ENCODE assay signal across 9 mouse cellular contexts in the genomic region with DNA sequence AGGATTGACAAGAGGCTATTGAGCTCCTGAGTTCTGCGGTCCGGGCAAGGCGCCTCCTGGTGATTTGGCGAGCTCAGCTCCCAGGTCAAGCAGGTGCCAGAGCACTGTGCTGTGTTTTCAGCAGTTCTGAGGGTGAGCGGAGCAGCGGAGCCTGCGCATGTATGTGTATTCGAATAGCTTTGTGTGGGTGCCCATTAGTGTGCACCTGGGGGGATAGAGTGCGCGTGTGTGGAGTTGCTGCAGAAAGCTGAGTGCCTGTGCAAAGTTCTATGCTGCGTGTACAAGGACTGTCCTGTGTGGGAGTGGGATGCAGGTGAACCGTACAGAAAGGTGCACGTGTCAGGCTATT. TPM values are rescaled to one million over a fixed set of nuclear protein-coding genes. Genes with fewer than 3 reads are reported as not detected.
DNase-seq lines count a peak whose midpoint lies in the region; ATAC-seq and TF ChIP-seq lines count a peak whose summit lies in the region.
"Had no signal": no experiment of that assay in that cellular context is flagged by ENCODE, and none has a peak within 500 bp of the region (broad histone marks: within the 10 kb centered on the region; RNA-seq: fewer than 3 reads in every experiment).

TSS of gene Sec14l5 (plus strand) at position 73 of the 349 bp plus-strand sequence.

- no peak for DNase-seq in heart, adult 11 months
- DNase-seq in G1E (ENCODE audit: low spot score) (no peak), MN1 (ENCODE audit: low spot score) (no peak)
- no peak for DNase-seq in liver, postnatal 0 days
- no peak for DNase-seq in spleen, postnatal 36 days (ENCODE audit: low spot score in 2 of 2)
- DNase-seq in c-Kit-positive CD71-positive TER-119-positive erythroid progenitor cells, embryonic 14.5 days (ENCODE audit: low spot score), result no peak

- H3K27ac ChIP-seq in heart, embryonic 16.5 days (ENCODE audit: low read length), result no peak within 1 kb of the TSS
- no peak within 1 kb of the TSS for H3K27ac ChIP-seq in forebrain, embryonic 15.5 days (replicated peaks)
- H3K27ac ChIP-seq in liver, postnatal 0 days (ENCODE audit: low read depth), result no peak within 1 kb of the TSS

- 16% methylated on average over 13 of the region's 13 CpGs for WGBS in heart, embryonic 16.5 days
- WGBS in forebrain, embryonic 15.5 days, result 10% methylated on average over 13 of the region's 13 CpGs
- WGBS in liver, postnatal 0 days (ENCODE audit: insufficient replicate concordance), result 16% methylated on average over 13 of the region's 13 CpGs

- ATAC-seq in heart, embryonic 16.5 days (replicated peaks; ENCODE audit: extremely low read depth, insufficient read depth, low FRiP score), result peak; percentile 11; the same call in 1 of the 2 replicates
- no peak for ATAC-seq in G1E (ENCODE audit: extremely low read depth, insufficient number of reproducible peaks, low FRiP score, poor library complexity, severe bottlenecking)
- ATAC-seq in forebrain, embryonic 15.5 days (replicated peaks), result no peak; the same call in 1 of the 2 replicates
- ATAC-seq in liver, postnatal 0 days, result peak; percentile 48

- H3K9me3 ChIP-seq in heart, embryonic 16.5 days (replicated peaks; ENCODE audit: control insufficient read depth, low read length), result no peaks in the 10 kb centered on the region
- no peaks in the 10 kb centered on the region for H3K9me3 ChIP-seq in G1E (replicated peaks)
- no peaks in the 10 kb centered on the region for H3K9me3 ChIP-seq in forebrain, embryonic 15.5 days
- H3K9me3 ChIP-seq in liver, postnatal 0 days (ENCODE audit: low read length), result no peaks in the 10 kb centered on the region

- TF ChIP-seq EP300 in liver, postnatal 0 days (IDR thresholded peaks at IDR 0.05; ENCODE audit: low read depth), result no peak

- peak within 1 kb of the TSS; percentile 75 for H3K4me2 ChIP-seq in heart, embryonic 16.5 days (ENCODE audit: low read depth, low read length)
- H3K4me2 ChIP-seq in forebrain, embryonic 15.5 days (replicated peaks), result peak within 1 kb of the TSS; percentile 72
- peak within 1 kb of the TSS; percentile 63 for H3K4me2 ChIP-seq in liver, postnatal 0 days (ENCODE audit: low read depth, low read length)

- H3K4me3 ChIP-seq in heart, embryonic 16.5 days (ENCODE audit: low read length), result peak within 1 kb of the TSS; percentile 48
- H3K4me3 ChIP-seq in G1E (ENCODE audit: low read depth, low read length), result peak within 1 kb of the TSS; percentile 42; the same call in 1 of the 2 replicates
- peak within 1 kb of the TSS; percentile 39 for H3K4me3 ChIP-seq in forebrain, embryonic 15.5 days
- 0 out of 2 replicates have a peak within 1 kb of the TSS, but pooled peaks have one; percentile 17 for H3K4me3 ChIP-seq in liver, postnatal 0 days (ENCODE audit: low read depth, low read length)

- peaks cover 9% of the 10 kb centered on the region for H3K4me1 ChIP-seq in heart, embryonic 16.5 days (ENCODE audit: control insufficient read depth, insufficient read depth, low read length)
- peaks cover 14% of the 10 kb centered on the region for H3K4me1 ChIP-seq in G1E (ENCODE audit: insufficient read depth, low read depth, low read length)
- H3K4me1 ChIP-seq in forebrain, embryonic 15.5 days, result peaks cover 16% of the 10 kb centered on the region
- H3K4me1 ChIP-seq in liver, postnatal 0 days (ENCODE audit: insufficient read depth), result peaks cover 9% of the 10 kb centered on the region

- H3K9ac ChIP-seq in heart, embryonic 16.5 days (ENCODE audit: low read length), result no peak within 1 kb of the TSS
- peak within 1 kb of the TSS; percentile 33 for H3K9ac ChIP-seq in forebrain, embryonic 15.5 days (replicated peaks)
- H3K9ac ChIP-seq in liver, postnatal 0 days (replicated peaks), result no peak within 1 kb of the TSS

- H3K36me3 ChIP-seq in heart, embryonic 16.5 days (ENCODE audit: control insufficient read depth, insufficient read depth), result no peaks in the 10 kb centered on the region
- no peaks in the 10 kb centered on the region for H3K36me3 ChIP-seq in G1E (replicated peaks)
- H3K36me3 ChIP-seq in forebrain, embryonic 15.5 days, result no peaks in the 10 kb centered on the region
- no peaks in the 10 kb centered on the region for H3K36me3 ChIP-seq in liver, postnatal 0 days (replicated peaks; ENCODE audit: insufficient read depth, low read length)

- TF ChIP-seq CTCF in G1E (IDR thresholded peaks at IDR 0.05; ENCODE audit: low read depth, low read length), result no peak
- no peak for TF ChIP-seq CTCF in liver, postnatal 0 days (IDR thresholded peaks at IDR 0.05; ENCODE audit: low read depth)

- peaks cover 8% of the 10 kb centered on the region for H3K27me3 ChIP-seq in heart, embryonic 16.5 days (ENCODE audit: control insufficient read depth, insufficient read depth, low read length)
- H3K27me3 ChIP-seq in G1E (ENCODE audit: insufficient read depth, low read length), result peaks cover 25% of the 10 kb centered on the region
- 0 out of 2 replicates have a peak, but pooled peaks cover 9% of the 10 kb centered on the region for H3K27me3 ChIP-seq in forebrain, embryonic 15.5 days
- H3K27me3 ChIP-seq in liver, postnatal 0 days (ENCODE audit: insufficient read depth, low read length), result 0 out of 2 replicates have a peak, but pooled peaks cover 5% of the 10 kb centered on the region

RNA-seq across cellular contexts. Expression of gene Sec14l5, which starts in this region (rescaled TPM):
- 0.08 and 0.14 TPM in 2 replicates for polyA plus RNA-seq in heart, embryonic 16.5 days (2015; fragmentation: Nextera tagmentation; extraction: Ambion mirVana)
- not detected in 2 replicates for total RNA-seq in G1E (2014; fragmentation: Nextera tagmentation)
- under 0.01 and 0.11 TPM in 2 replicates for total RNA-seq in G1E (2017)
- polyA plus RNA-seq in G1E (2012), result not detected in 2 replicates
- 0.06 and 0.11 TPM in 2 replicates for polyA plus RNA-seq in forebrain, embryonic 15.5 days (2015; fragmentation: Nextera tagmentation; extraction: Ambion mirVana)
- polyA plus RNA-seq in liver, postnatal 0 days (2015; fragmentation: Nextera tagmentation; extraction: Ambion mirVana), result 0.04 TPM in 1 of 2 replicates, not detected in the other
- total RNA-seq: hematopoietic stem cell, adult 5-6 weeks had no signal

Comparison
In these comparisons a context has a peak if more than half of its experiments do, and no peak if none do; other contexts are left out.
1. Peak in ATAC-seq, H3K4me3 ChIP-seq and H3K4me2 ChIP-seq in heart, embryonic 16.5 days; RNA of the gene not detected or under 1 TPM.
2. Peak in ATAC-seq, H3K4me3 ChIP-seq and H3K4me2 ChIP-seq in liver, postnatal 0 days; RNA of the gene not detected or under 1 TPM.